Mouse (Mus musculus): ENCODE measurements at regions not wholly inside any gene's neighbourhood (a gene's known extent, or its start where the extent isn't known, plus 50 kb on each side); places are given as distances from the start of the nearest gene placed in this dataset.

- Histone ChIP-seq H3K4me3 (replicated peaks) (no peak overlapping the region), H3K4me2 (no peak overlapping the region), H3K9me3 (no peaks in the 10 kb centered on the region), H3K4me1 (peaks cover 18% of the 10 kb centered on the region), H3K27me3 (peaks cover 3% of the 10 kb centered on the region; the same call in 1 of the 2 replicates), H3K36me3 (replicated peaks) (no peaks in the 10 kb centered on the region), H3K27ac (no peak overlapping the region), H3K9ac (no peak overlapping the region)
- ATAC-seq (ENCODE audit: low FRiP score): no peak
- WGBS: 85% methylated on average over 4 of the region's 4 CpGs
Measured at GRCm38 (mm10) chr6:94798545-94799211, 98.7 kb upstream of the Lrig1 start.

DNA sequence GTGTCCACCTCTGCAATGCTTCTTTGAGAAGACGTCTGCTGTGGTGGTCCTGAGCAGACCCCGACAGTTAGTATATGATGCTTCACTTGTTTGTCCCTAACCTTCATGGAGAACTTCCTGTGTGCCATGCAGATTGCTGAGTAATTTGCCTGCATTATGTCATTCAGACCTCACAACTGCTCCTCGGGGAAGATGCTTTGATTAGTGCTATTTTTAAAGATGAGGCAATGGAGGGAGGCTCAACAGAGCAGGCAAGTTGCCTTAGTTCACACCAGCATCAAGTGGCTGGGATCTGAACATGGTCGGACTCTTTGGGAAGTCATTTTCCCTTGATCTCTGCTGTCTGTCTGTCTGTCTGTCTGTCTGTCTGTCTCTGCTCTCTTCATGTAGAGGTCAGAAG is 95.5 kb upstream of the Lrig1 start:
- WGBS: 81% methylated on average over 4 of the region's 4 CpGs
- H3K9me3 ChIP-seq: no peaks in the 10 kb centered on the region
- no peak overlapping the region for H3K4me3 ChIP-seq (replicated peaks)
- H3K4me2 ChIP-seq: no peak overlapping the region
- no peak overlapping the region for H3K27ac ChIP-seq
- peaks cover 3% of the 10 kb centered on the region for H3K4me1 ChIP-seq
- no peaks in the 10 kb centered on the region for H3K36me3 ChIP-seq (replicated peaks)
- ATAC-seq (ENCODE audit: low FRiP score): no peak
- H3K27me3 ChIP-seq: no peaks in the 10 kb centered on the region
- no peak overlapping the region for H3K9ac ChIP-seq

- H3K4me3 ChIP-seq (replicated peaks): no peak overlapping the region
- H3K9me3 ChIP-seq: no peaks in the 10 kb centered on the region
- H3K27me3 ChIP-seq: no peaks in the 10 kb centered on the region
- 92% methylated on average over 6 of the region's 6 CpGs for WGBS
- H3K4me1 ChIP-seq: peaks cover 16% of the 10 kb centered on the region
- no peak overlapping the region for H3K4me2 ChIP-seq
- no peak overlapping the region for H3K27ac ChIP-seq
- H3K9ac ChIP-seq: no peak overlapping the region
- H3K36me3 ChIP-seq (replicated peaks): no peaks in the 10 kb centered on the region
- ATAC-seq (ENCODE audit: low FRiP score): no peak
Measured at GRCm38 (mm10) chr6:94793555-94793954, 93.6 kb upstream of the Lrig1 start.

DNA sequence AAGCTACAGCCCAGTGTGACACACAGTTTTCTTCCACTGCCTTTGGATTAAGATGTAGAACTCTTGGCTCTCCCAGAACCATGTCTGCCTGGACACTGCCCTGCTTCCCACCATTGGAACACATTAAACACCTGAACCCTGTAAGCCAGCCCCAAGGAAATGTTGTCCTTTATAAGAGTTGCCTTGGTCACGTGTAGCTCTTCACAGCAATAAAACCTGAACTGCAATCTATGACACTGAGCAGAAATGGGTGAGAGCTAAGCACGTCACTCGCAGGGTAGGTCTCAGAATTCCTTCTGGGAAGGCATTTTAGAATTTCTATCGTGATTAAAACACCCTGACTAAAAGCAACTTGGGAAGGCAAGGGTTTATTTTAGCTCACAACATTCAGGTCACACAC is 92.4 kb upstream of the Lrig1 start:
- WGBS: 86% methylated on average over 4 of the region's 4 CpGs
- Histone ChIP-seq H3K9me3 (no peaks in the 10 kb centered on the region), H3K4me1 (peaks cover 18% of the 10 kb centered on the region), H3K36me3 (replicated peaks) (no peaks in the 10 kb centered on the region), H3K27ac (no peak overlapping the region), H3K4me3 (replicated peaks) (no peak overlapping the region), H3K9ac (no peak overlapping the region), H3K27me3 (no peaks in the 10 kb centered on the region), H3K4me2 (no peak overlapping the region)
- no peak for ATAC-seq (ENCODE audit: low FRiP score)

- no peaks in the 10 kb centered on the region for H3K9me3 ChIP-seq
- H3K9ac ChIP-seq: no peak overlapping the region
- no peaks in the 10 kb centered on the region for H3K27me3 ChIP-seq
- H3K4me1 ChIP-seq: peaks cover 18% of the 10 kb centered on the region
- WGBS: 68% methylated on average over 5 of the region's 5 CpGs
- peak overlapping the region; percentile 44 for H3K27ac ChIP-seq
- H3K4me3 ChIP-seq (replicated peaks): no peak overlapping the region
- H3K4me2 ChIP-seq: no peak overlapping the region
- peak; percentile 63; the same call in 1 of the 2 replicates for ATAC-seq (ENCODE audit: low FRiP score)
- H3K36me3 ChIP-seq (replicated peaks): no peaks in the 10 kb centered on the region
Measured at GRCm38 (mm10) chr6:94789308-94789763, 89.4 kb upstream of the Lrig1 start.

DNA sequence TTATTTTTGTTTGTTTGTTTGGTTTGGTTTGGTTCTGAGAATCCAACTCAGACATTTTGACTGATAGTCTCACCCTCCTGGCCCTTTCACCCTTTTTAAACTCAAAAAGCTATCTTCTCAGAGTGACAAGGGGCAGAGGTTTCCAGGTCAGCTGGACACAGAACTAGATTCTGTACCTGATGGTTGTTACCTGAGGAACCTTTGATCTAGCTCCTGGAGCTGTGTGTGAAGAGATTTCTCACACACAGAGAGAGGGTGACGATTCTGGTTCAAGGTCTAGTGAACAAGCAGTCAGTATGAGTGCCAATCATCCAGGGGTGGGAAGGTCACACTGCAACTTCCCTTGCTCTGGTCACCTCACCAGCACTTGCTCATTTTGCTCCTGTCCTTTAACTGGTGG is 83.5 kb upstream of the Lrig1 start:
- Histone ChIP-seq H3K4me2 (no peak overlapping the region), H3K9me3 (no peaks in the 10 kb centered on the region), H3K9ac (no peak overlapping the region), H3K36me3 (replicated peaks) (no peaks in the 10 kb centered on the region), H3K27ac (no peak overlapping the region), H3K4me3 (replicated peaks) (no peak overlapping the region), H3K27me3 (no peaks in the 10 kb centered on the region), H3K4me1 (peaks cover 5% of the 10 kb centered on the region; the same call in 1 of the 2 replicates)
- ATAC-seq (ENCODE audit: low FRiP score): no peak
- 84% methylated on average over 1 of the region's 1 CpGs for WGBS

- no peak overlapping the region for H3K4me2 ChIP-seq
- 91% methylated on average over 4 of the region's 4 CpGs for WGBS
- H3K27me3 ChIP-seq: peaks cover 4% of the 10 kb centered on the region; the same call in 1 of the 2 replicates
- H3K4me3 ChIP-seq (replicated peaks): no peak overlapping the region
- no peaks in the 10 kb centered on the region for H3K9me3 ChIP-seq
- no peak overlapping the region for H3K9ac ChIP-seq
- no peak overlapping the region for H3K27ac ChIP-seq
- ATAC-seq (ENCODE audit: low FRiP score): no peak
- no peaks in the 10 kb centered on the region for H3K36me3 ChIP-seq (replicated peaks)
- H3K4me1 ChIP-seq: 0 out of 2 replicates have a peak, but pooled peaks cover 7% of the 10 kb centered on the region
Measured at GRCm38 (mm10) chr6:94780621-94781020, 80.7 kb upstream of the Lrig1 start.

DNA sequence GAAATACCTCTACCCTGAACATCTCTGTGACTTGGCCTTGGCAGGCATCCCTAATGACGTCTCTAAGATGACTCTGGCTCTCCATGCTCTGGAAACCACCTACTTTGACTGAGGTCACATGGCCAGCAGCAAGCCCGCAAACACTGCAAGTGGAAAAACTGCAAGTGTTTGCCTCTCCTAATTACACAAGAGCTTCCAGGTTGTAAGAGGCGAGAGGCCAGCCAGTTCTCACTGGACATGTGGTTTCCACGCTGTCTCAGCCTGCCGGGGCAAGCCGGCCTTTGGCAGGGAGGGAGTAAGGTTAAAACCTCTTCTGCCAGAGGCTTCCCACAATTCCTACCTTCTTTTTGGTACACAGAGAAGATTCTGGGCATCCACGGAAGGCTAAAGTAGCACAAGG is 79.9 kb upstream of the Lrig1 start:
- Histone ChIP-seq H3K27me3 (peaks cover 4% of the 10 kb centered on the region; the same call in 1 of the 2 replicates), H3K4me2 (no peak overlapping the region), H3K4me3 (replicated peaks) (no peak overlapping the region), H3K4me1 (0 out of 2 replicates have a peak, but pooled peaks cover 7% of the 10 kb centered on the region), H3K27ac (no peak overlapping the region), H3K9ac (no peak overlapping the region), H3K9me3 (no peaks in the 10 kb centered on the region), H3K36me3 (replicated peaks) (no peaks in the 10 kb centered on the region)
- ATAC-seq (ENCODE audit: low FRiP score): no peak
- WGBS: 83% methylated on average over 7 of the region's 7 CpGs

- Histone ChIP-seq H3K9me3 (no peaks in the 10 kb centered on the region), H3K27me3 (peaks cover 4% of the 10 kb centered on the region; the same call in 1 of the 2 replicates), H3K9ac (no peak overlapping the region), H3K4me1 (peaks cover 11% of the 10 kb centered on the region), H3K4me3 (replicated peaks) (no peak overlapping the region), H3K27ac (no peak overlapping the region), H3K36me3 (replicated peaks) (no peaks in the 10 kb centered on the region), H3K4me2 (no peak overlapping the region)
- ATAC-seq (ENCODE audit: low FRiP score): no peak
- 88% methylated on average over 6 of the region's 7 CpGs for WGBS
Measured at GRCm38 (mm10) chr6:94779213-94779612, 79.3 kb upstream of the Lrig1 start.

- Histone ChIP-seq H3K9ac (no peak overlapping the region), H3K4me2 (no peak overlapping the region), H3K27ac (no peak overlapping the region), H3K36me3 (replicated peaks) (no peaks in the 10 kb centered on the region), H3K4me3 (replicated peaks) (no peak overlapping the region), H3K9me3 (no peaks in the 10 kb centered on the region), H3K27me3 (peaks cover 4% of the 10 kb centered on the region; the same call in 1 of the 2 replicates), H3K4me1 (peaks cover 15% of the 10 kb centered on the region)
- WGBS: 83% methylated on average over 1 of the region's 1 CpGs
- no peak for ATAC-seq (ENCODE audit: low FRiP score)
Measured at GRCm38 (mm10) chr6:94778797-94779196, 78.8 kb upstream of the Lrig1 start.

- no peak for ATAC-seq (ENCODE audit: low FRiP score)
- H3K4me1 ChIP-seq: peaks cover 37% of the 10 kb centered on the region
- no peaks in the 10 kb centered on the region for H3K36me3 ChIP-seq (replicated peaks)
- no peak overlapping the region for H3K9ac ChIP-seq
- H3K4me2 ChIP-seq: no peak overlapping the region
- 47% methylated on average over 4 of the region's 4 CpGs for WGBS
- H3K4me3 ChIP-seq (replicated peaks): no peak overlapping the region
- H3K27ac ChIP-seq: no peak overlapping the region
- H3K9me3 ChIP-seq: no peaks in the 10 kb centered on the region
- H3K27me3 ChIP-seq: peaks cover 4% of the 10 kb centered on the region; the same call in 1 of the 2 replicates
Measured at GRCm38 (mm10) chr6:94776585-94776984, 76.6 kb upstream of the Lrig1 start.

- Histone ChIP-seq H3K4me2 (no peak overlapping the region), H3K4me3 (replicated peaks) (no peak overlapping the region), H3K36me3 (replicated peaks) (no peaks in the 10 kb centered on the region), H3K9ac (no peak overlapping the region), H3K27me3 (peaks cover 4% of the 10 kb centered on the region; the same call in 1 of the 2 replicates), H3K9me3 (no peaks in the 10 kb centered on the region), H3K27ac (peak overlapping the region; percentile 98), H3K4me1 (peaks cover 44% of the 10 kb centered on the region)
- 94% methylated on average over 3 of the region's 3 CpGs for WGBS
- no peak for ATAC-seq (ENCODE audit: low FRiP score)
Measured at GRCm38 (mm10) chr6:94774871-94775270, 74.9 kb upstream of the Lrig1 start.
